Mouse (Mus musculus) neural tube, embryonic 14.5 days (tissue): ENCODE results near the gene Cyfip2. TPM values are rescaled to one million over a fixed set of nuclear protein-coding genes. Genes with fewer than 3 reads are reported as not detected.

Source experiments
- ATAC-seq: fragments of 200-750 bp; cut with Nextera tagmentation; 2 replicates; pipeline ENCODE4 v1.8.0; 2017; ENCODE audit warnings: low read depth, mild to moderate bottlenecking, moderate TSS enrichment, moderate library complexity
- H3K27ac ChIP-seq: fragments of 300-500 bp; sonication (generic); 2 replicates; pipeline ENCODE4 v1.5.1; 2014; ENCODE audit warnings: low read depth, mild to moderate bottlenecking, control low read depth, low read length, moderate library complexity, mixed read lengths
- H3K27me3 ChIP-seq: fragments of 300-500 bp; sonication (generic); 2 replicates; pipeline ENCODE4 v1.6.1; 2014; ENCODE audit warnings: low read length; ENCODE audit not compliant: control insufficient read depth, insufficient read depth
- H3K36me3 ChIP-seq: fragments of 300-500 bp; sonication (generic); 2 replicates; pipeline ENCODE4 v1.6.1; 2014; ENCODE audit warnings: low read length, mixed read lengths; ENCODE audit not compliant: control insufficient read depth, insufficient read depth
- H3K4me1 ChIP-seq: fragments of 300-500 bp; sonication (generic); 2 replicates; pipeline ENCODE4 v1.6.1; 2014; ENCODE audit warnings: low read length; ENCODE audit not compliant: control insufficient read depth, insufficient read depth
- H3K4me2 ChIP-seq: fragments of 300-500 bp; sonication (generic); 2 replicates; pipeline ENCODE4 v1.6.1; 2014; ENCODE audit warnings: mild to moderate bottlenecking, low read depth, low read length, control low read depth
- H3K4me3 ChIP-seq: fragments of 300-500 bp; sonication (generic); 2 replicates; pipeline ENCODE4 v1.5.1; 2014; ENCODE audit warnings: low read depth, low read length, control low read depth, mixed read lengths
- H3K9ac ChIP-seq: fragments of 300-500 bp; sonication (generic); replicated peaks from 2 replicates; pipeline ENCODE4 v1.6.1; 2014; ENCODE audit warnings: low read depth, mild to moderate bottlenecking, control low read depth, low read length, mixed read lengths
- H3K9me3 ChIP-seq: fragments of 300-500 bp; sonication (generic); 2 replicates; pipeline ENCODE4 v1.6.1; 2016; ENCODE audit warnings: low read length; ENCODE audit not compliant: control insufficient read depth
- WGBS: fragments of 180-500 bp; shearing (Covaris S2); extraction: QIAGEN DNeasy Blood & Tissue Kit; methylation state at CpG from one replicate; pipeline ENCODE4 v1.1.7; 2014; 5-methylcytosine and 5-hydroxymethylcytosine counted together
- polyA plus RNA-seq: library from polyadenylated mRNA; unstranded; fragments of >200 nt; fragmentation: Nextera tagmentation; extraction: Ambion mirVana; gene quantifications from 2 replicates; pipeline ENCODE4 v1.2.1, GENCODE M21; 2014

Cyfip2 gene
- polyA plus RNA-seq, result 128 and 129 TPM in 2 replicates

GRCm38 (mm10) chr11:46312523-46313035, at the start of gene Cyfip2:
Gene Cyfip2 (minus strand): TSS chr11:46312859.
- H3K36me3 ChIP-seq, result no peaks in the 10 kb centered on the region
- H3K27ac ChIP-seq, result peak within 1 kb of the TSS; percentile 87
- peaks cover 3% of the 10 kb centered on the region; the same call in 1 of the 2 replicates for H3K27me3 ChIP-seq
- peaks cover 19% of the 10 kb centered on the region for H3K4me1 ChIP-seq
- ATAC-seq, result peak; percentile 13; the same call in 1 of the 2 replicates
- peak within 1 kb of the TSS; percentile 97 for H3K4me3 ChIP-seq
- H3K4me2 ChIP-seq, result peak within 1 kb of the TSS; percentile 92
- no peaks in the 10 kb centered on the region for H3K9me3 ChIP-seq
- peak within 1 kb of the TSS; percentile 93 for H3K9ac ChIP-seq
- WGBS, result 3% methylated on average over 14 of the region's 14 CpGs

DNA sequence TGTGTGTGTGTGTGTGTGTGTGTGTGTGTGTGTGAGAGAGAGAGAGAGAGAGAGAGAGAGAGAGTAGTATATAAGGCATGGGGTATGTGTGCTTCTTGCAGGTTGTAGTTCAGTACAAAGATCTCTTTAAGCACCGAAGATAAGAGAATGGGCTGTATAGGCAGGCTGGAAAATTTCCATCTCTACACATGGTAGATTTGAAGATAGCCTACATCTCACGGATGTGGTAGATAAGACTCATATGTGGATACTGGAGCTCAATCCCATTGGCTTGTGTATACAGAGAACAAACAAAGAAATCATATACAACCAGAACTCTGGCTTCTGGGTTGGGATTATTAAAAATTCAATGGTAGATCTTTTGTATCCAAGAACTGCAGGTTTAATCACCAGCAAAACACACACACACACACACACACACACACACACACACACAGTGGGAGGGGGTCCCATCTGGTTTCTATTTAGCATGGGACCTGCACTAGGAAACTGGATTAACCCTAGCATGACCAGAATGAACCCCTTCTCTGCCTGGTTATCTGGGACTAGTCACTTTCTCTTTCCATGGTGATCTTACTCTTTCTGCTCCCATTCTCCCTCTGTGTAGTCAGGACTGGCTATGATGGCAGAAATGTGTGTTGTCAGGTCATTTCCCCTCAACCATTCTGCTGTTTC, 48.5 kb upstream of the Cyfip2 start:
- H3K9me3 ChIP-seq, result no peaks in the 10 kb centered on the region
- no peak overlapping the region for H3K9ac ChIP-seq
- WGBS, result 79% methylated on average over 2 of the region's 2 CpGs
- ATAC-seq, result no peak
- H3K4me3 ChIP-seq, result no peak overlapping the region
- no peak overlapping the region for H3K27ac ChIP-seq
- no peaks in the 10 kb centered on the region for H3K36me3 ChIP-seq
- H3K4me2 ChIP-seq, result no peak overlapping the region
- H3K27me3 ChIP-seq, result no peaks in the 10 kb centered on the region
- H3K4me1 ChIP-seq, result no peaks in the 10 kb centered on the region

- no peak overlapping the region for H3K27ac ChIP-seq
- H3K27me3 ChIP-seq, result no peaks in the 10 kb centered on the region
- H3K4me3 ChIP-seq, result no peak overlapping the region
- no peaks in the 10 kb centered on the region for H3K9me3 ChIP-seq
- H3K4me1 ChIP-seq, result no peaks in the 10 kb centered on the region
- H3K36me3 ChIP-seq, result no peaks in the 10 kb centered on the region
- H3K4me2 ChIP-seq, result no peak overlapping the region
- H3K9ac ChIP-seq, result no peak overlapping the region
- no peak for ATAC-seq
- WGBS, result 61% methylated on average over 1 of the region's 1 CpGs
Measured at GRCm38 (mm10) chr11:46358369-46358768, 45.7 kb upstream of the Cyfip2 start.

DNA sequence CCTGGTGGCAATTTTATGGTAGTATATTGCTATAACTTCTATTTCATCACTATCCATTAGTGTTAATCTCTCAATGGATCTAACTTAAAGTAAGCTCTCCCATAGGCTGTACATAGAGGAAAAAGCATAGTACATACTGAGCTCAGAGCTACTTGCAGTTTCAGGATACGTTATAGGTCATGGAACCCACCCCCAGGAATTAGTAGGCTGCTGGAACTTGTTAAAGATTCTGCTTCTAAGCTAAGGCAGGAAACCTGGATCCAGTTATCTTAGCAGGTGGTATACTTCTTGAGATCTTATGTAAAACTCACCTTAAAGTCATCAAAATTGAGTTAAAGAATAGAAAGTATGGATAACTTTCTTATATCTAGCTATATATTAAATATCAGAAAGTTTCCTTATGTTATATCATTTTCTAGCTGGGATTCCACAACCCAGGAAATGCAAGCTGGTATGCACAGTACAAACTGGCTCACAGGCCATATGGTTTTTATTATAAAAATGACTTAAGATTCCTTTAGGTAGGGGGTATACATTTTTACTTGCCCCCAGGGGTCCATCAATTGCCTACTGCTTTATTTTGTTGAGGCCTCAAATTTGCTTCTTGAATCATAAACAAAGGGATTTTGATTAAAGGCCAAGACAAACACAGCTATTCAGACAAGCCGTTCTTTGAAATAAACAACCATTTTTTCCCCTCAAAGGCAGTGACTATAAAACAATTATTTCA, 37.2 kb upstream of the Cyfip2 start:
- no peak overlapping the region for H3K4me2 ChIP-seq
- WGBS, result 56% methylated on average over 2 of the region's 2 CpGs
- no peak overlapping the region for H3K4me3 ChIP-seq
- ATAC-seq, result no peak
- no peak overlapping the region for H3K9ac ChIP-seq
- H3K4me1 ChIP-seq, result no peaks in the 10 kb centered on the region
- no peaks in the 10 kb centered on the region for H3K9me3 ChIP-seq
- no peak overlapping the region for H3K27ac ChIP-seq
- H3K36me3 ChIP-seq, result no peaks in the 10 kb centered on the region
- no peaks in the 10 kb centered on the region for H3K27me3 ChIP-seq

DNA sequence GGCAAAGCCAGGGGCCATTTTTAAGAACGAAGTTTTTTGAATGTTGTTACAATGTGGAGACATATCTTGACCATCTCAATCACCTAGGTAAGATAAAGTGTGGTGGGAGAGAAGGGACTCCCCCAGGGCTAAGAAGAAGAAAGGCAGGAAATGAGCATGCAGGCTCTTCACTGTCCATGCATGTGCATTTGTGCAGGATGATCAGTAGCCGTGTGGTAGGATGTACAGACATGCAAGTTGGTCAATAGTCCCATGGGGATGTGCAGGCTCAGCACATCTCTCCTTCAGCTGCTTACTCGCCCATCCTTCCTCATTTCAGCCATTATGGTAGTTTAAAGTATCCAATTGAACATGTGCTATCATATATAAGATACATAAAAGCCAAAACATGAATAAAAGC, 35.8 kb upstream of the Cyfip2 start:
- no peaks in the 10 kb centered on the region for H3K27me3 ChIP-seq
- no peaks in the 10 kb centered on the region for H3K9me3 ChIP-seq
- ATAC-seq, result no peak
- no peaks in the 10 kb centered on the region for H3K4me1 ChIP-seq
- no peak overlapping the region for H3K27ac ChIP-seq
- WGBS, result 83% methylated on average over 3 of the region's 3 CpGs
- no peak overlapping the region for H3K4me2 ChIP-seq
- no peak overlapping the region for H3K4me3 ChIP-seq
- no peaks in the 10 kb centered on the region for H3K36me3 ChIP-seq
- H3K9ac ChIP-seq, result no peak overlapping the region

GRCm38 (mm10) chr11:46347756-46348155, 35.1 kb upstream of the Cyfip2 start:
- H3K27me3 ChIP-seq, result no peaks in the 10 kb centered on the region
- H3K27ac ChIP-seq, result no peak overlapping the region
- 84% methylated on average over 5 of the region's 5 CpGs for WGBS
- no peak for ATAC-seq
- H3K4me3 ChIP-seq, result no peak overlapping the region
- H3K36me3 ChIP-seq, result no peaks in the 10 kb centered on the region
- H3K4me1 ChIP-seq, result no peaks in the 10 kb centered on the region
- no peak overlapping the region for H3K9ac ChIP-seq
- H3K9me3 ChIP-seq, result no peaks in the 10 kb centered on the region
- no peak overlapping the region for H3K4me2 ChIP-seq

DNA sequence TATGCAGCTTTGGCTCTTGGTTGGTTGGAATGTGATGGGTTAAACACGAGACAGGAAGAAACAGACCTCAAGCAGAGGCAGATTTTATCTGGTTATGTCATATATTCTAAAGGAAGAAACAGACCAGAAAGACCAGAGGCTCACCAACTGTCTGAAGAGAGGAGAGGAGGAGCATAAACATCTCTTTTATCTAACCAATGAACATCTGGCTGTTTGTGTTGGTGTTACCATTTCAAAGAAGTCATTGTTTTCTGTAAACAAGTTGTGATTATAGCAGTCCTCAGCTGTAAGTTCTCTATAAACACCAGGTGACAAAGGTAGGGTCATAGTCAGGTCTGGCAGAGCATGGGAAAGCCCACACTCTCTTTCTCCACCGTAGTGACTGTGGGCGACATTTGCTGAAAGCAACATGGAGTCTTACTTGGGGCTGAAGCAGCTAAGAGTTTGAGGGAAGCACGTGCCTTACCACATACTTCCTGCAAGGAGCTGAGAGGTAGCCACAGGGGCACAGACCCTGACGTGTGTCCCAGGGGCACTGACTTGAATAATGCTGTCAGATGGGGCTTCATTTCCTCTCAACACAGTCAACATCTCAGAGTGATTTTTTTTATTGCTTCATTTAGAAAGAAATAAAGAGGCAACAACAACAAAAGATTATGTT, 31.4 kb upstream of the Cyfip2 start:
- Histone ChIP-seq H3K4me2 (no peak overlapping the region), H3K36me3 (no peaks in the 10 kb centered on the region), H3K9ac (no peak overlapping the region), H3K4me3 (no peak overlapping the region), H3K27me3 (no peaks in the 10 kb centered on the region), H3K4me1 (no peaks in the 10 kb centered on the region), H3K27ac (no peak overlapping the region), H3K9me3 (no peaks in the 10 kb centered on the region)
- WGBS, result 55% methylated on average over 5 of the region's 5 CpGs
- no peak for ATAC-seq

GRCm38 (mm10) chr11:46341960-46342359, 29.3 kb upstream of the Cyfip2 start:
- H3K9ac ChIP-seq, result no peak overlapping the region
- H3K9me3 ChIP-seq, result no peaks in the 10 kb centered on the region
- H3K4me1 ChIP-seq, result no peaks in the 10 kb centered on the region
- no peak overlapping the region for H3K4me2 ChIP-seq
- ATAC-seq, result no peak
- no peak overlapping the region for H3K4me3 ChIP-seq
- H3K36me3 ChIP-seq, result no peaks in the 10 kb centered on the region
- no peak overlapping the region for H3K27ac ChIP-seq
- 90% methylated on average over 4 of the region's 4 CpGs for WGBS
- H3K27me3 ChIP-seq, result no peaks in the 10 kb centered on the region

- no peak for ATAC-seq
- Histone ChIP-seq H3K4me3 (no peak overlapping the region), H3K36me3 (no peaks in the 10 kb centered on the region), H3K9ac (no peak overlapping the region), H3K27ac (no peak overlapping the region), H3K27me3 (no peaks in the 10 kb centered on the region), H3K4me1 (no peaks in the 10 kb centered on the region), H3K4me2 (no peak overlapping the region), H3K9me3 (no peaks in the 10 kb centered on the region)
- 94% methylated on average over 5 of the region's 5 CpGs for WGBS
Measured at GRCm38 (mm10) chr11:46336020-46336419, 23.4 kb upstream of the Cyfip2 start.
